Mouse (Mus musculus) bone marrow, adult 2 months (tissue): ENCODE data around the gene Epc2.

Source experiments
- CTCF ChIP-seq: fragments of 200-500 bp; IDR thresholded peaks from 2 replicates; pipeline ENCODE4 v1.5.1; 2011; ENCODE audit warnings: low read length, control low read depth; ENCODE audit not compliant: control insufficient read depth, insufficient read depth
- POLR2A ChIP-seq: fragments of 200-500 bp; IDR thresholded peaks from 2 replicates; pipeline ENCODE4 v1.6.1; 2011; ENCODE audit warnings: low read depth, mild to moderate bottlenecking, control low read depth, low read length, borderline replicate concordance; ENCODE audit not compliant: control insufficient read depth

DNA sequence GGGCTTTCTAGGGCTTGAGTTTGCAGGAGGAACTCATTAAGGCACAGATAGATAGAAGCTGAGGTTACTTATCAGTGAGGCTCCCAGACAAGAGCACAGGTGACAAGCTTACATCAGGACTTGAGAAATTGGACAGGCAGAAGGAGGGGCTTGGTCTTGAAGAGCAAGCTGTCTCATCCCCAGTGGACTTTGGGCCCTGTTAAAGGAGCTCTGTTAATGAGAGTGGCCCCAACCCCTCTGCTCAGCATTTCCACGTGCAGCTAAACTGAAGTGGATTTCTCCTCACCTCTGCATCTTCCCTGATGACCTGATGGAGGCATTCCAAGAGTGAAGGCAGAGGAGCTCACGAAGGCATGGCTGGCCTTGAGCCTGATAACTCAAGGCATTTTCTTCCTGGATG is 27.4 kb upstream of the Epc2 start:
- TF ChIP-seq CTCF: no peak
- no peak for TF ChIP-seq POLR2A
